10 mouse cellular contexts compared by ENCODE assay signal in the genomic region with DNA sequence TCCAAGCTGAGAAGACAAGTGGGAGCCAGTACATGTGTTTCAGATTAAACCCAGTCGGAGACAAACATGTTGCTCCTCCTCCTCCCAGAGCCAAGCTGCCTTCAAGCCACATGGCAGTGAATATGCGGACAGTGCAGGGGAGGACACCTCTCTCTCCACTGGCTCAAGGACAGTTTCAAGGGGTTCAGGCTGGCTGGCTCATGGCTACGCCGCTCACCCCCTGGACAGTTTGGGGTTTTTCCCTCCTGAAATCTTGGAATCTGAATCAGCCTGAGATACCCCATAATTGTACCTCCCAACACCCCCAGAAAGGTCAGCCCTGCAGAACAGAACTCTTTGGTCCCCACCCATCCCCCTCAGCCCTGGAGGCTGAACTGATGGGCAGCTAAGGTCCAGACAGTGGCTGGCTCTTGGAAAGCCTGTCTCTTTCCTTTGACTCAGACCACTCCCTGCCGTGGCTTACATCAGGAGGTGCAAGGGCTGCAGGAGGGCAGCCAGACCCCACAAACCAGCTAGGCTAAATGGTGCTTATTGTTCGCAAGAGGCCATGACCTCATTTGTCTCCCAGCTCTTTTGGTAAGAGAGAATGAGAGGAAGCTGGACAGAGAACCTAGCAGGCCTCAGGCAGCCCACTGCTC. TPM values are rescaled to one million over a fixed set of nuclear protein-coding genes. Genes with fewer than 3 reads are reported as not detected.
DNase-seq lines count a peak whose midpoint lies in the region; ATAC-seq and TF ChIP-seq lines count a peak whose summit lies in the region.
"Had no signal": no experiment of that assay in that cellular context is flagged by ENCODE, and none has a peak within 500 bp of the region (broad histone marks: within the 10 kb centered on the region; RNA-seq: fewer than 3 reads in every experiment).

No protein-coding gene starts in this region.

- no peak overlapping the region for H3K9ac ChIP-seq in forebrain, embryonic 14.5 days (ENCODE audit: low read length)
- peak overlapping the region; percentile 1 for H3K9ac ChIP-seq in heart, embryonic 11.5 days (ENCODE audit: low read depth, low read length)
- H3K9ac ChIP-seq in liver, embryonic 12.5 days: peak overlapping the region; percentile 54

- H3K4me1 ChIP-seq in forebrain, embryonic 10.5 days: peaks cover 31% of the 10 kb centered on the region
- no peaks in the 10 kb centered on the region for H3K4me1 ChIP-seq in forebrain, embryonic 14.5 days (ENCODE audit: control insufficient read depth, insufficient read depth, low read length)
- H3K4me1 ChIP-seq in E14TG2a.4 (replicated peaks; ENCODE audit: low read depth, low read length): peaks cover 34% of the 10 kb centered on the region
- H3K4me1 ChIP-seq in heart, embryonic 11.5 days (ENCODE audit: control insufficient read depth, insufficient read depth, low read length): peaks cover 7% of the 10 kb centered on the region; the same call in 1 of the 2 replicates
- H3K4me1 ChIP-seq in liver, embryonic 12.5 days: 0 out of 2 replicates have a peak, but pooled peaks cover 4% of the 10 kb centered on the region

- DNase-seq in forebrain, embryonic 10.5 days (ENCODE audit: extremely low spot score, low spot score): peak; percentile 35
- no peak for DNase-seq in forebrain, embryonic 14.5 days (ENCODE audit: low spot score)
- no peak for DNase-seq in spleen, adult 12 weeks (ENCODE audit: low spot score)
- DNase-seq in right cerebral cortex, adult 18-20 months: no peak

- no peaks in the 10 kb centered on the region for H3K9me3 ChIP-seq in forebrain, embryonic 10.5 days
- no peaks in the 10 kb centered on the region for H3K9me3 ChIP-seq in forebrain, embryonic 14.5 days (replicated peaks; ENCODE audit: control insufficient read depth, low read length)
- no peaks in the 10 kb centered on the region for H3K9me3 ChIP-seq in E14TG2a.4 (ENCODE audit: low read length)
- H3K9me3 ChIP-seq in heart, embryonic 11.5 days (replicated peaks; ENCODE audit: control insufficient read depth, low read length): no peaks in the 10 kb centered on the region
- H3K9me3 ChIP-seq in liver, embryonic 12.5 days (replicated peaks): no peaks in the 10 kb centered on the region

- peak overlapping the region; percentile 83 for H3K27ac ChIP-seq in forebrain, embryonic 10.5 days
- H3K27ac ChIP-seq in forebrain, embryonic 14.5 days (ENCODE audit: low read depth, low read length): no peak overlapping the region
- peak overlapping the region; percentile 41; the same call in 1 of the 2 replicates for H3K27ac ChIP-seq in heart, embryonic 11.5 days (ENCODE audit: low read depth, low read length)
- H3K27ac ChIP-seq in liver, embryonic 12.5 days: peak overlapping the region; percentile 58; the same call in 1 of the 2 replicates

- no peaks in the 10 kb centered on the region for H3K27me3 ChIP-seq in forebrain, embryonic 10.5 days (ENCODE audit: poor library complexity, severe bottlenecking)
- no peaks in the 10 kb centered on the region for H3K27me3 ChIP-seq in forebrain, embryonic 14.5 days (replicated peaks; ENCODE audit: control insufficient read depth, insufficient read depth, low read length)
- H3K27me3 ChIP-seq in E14TG2a.4 (ENCODE audit: insufficient read depth, low read length): peaks cover 30% of the 10 kb centered on the region
- H3K27me3 ChIP-seq in heart, embryonic 11.5 days (ENCODE audit: control insufficient read depth, insufficient read depth, low read length): no peaks in the 10 kb centered on the region
- H3K27me3 ChIP-seq in liver, embryonic 12.5 days (replicated peaks): peaks cover 7% of the 10 kb centered on the region; the same call in 1 of the 2 replicates

- peaks cover 4% of the 10 kb centered on the region; the same call in 1 of the 2 replicates for H3K36me3 ChIP-seq in forebrain, embryonic 10.5 days (replicated peaks)
- H3K36me3 ChIP-seq in forebrain, embryonic 14.5 days (ENCODE audit: control insufficient read depth, insufficient read depth, low read length): no peaks in the 10 kb centered on the region
- no peaks in the 10 kb centered on the region for H3K36me3 ChIP-seq in E14TG2a.4 (ENCODE audit: insufficient read depth, low read length)
- no peaks in the 10 kb centered on the region for H3K36me3 ChIP-seq in heart, embryonic 11.5 days (ENCODE audit: control insufficient read depth, insufficient read depth, low read length)
- peaks cover 5% of the 10 kb centered on the region; the same call in 1 of the 2 replicates for H3K36me3 ChIP-seq in liver, embryonic 12.5 days

- no peak overlapping the region for H3K4me2 ChIP-seq in forebrain, embryonic 14.5 days (ENCODE audit: low read length)
- peak overlapping the region; percentile 42 for H3K4me2 ChIP-seq in heart, embryonic 11.5 days
- H3K4me2 ChIP-seq in liver, embryonic 12.5 days: peak overlapping the region; percentile 50

- peak overlapping the region; percentile 49 for H3K4me3 ChIP-seq in forebrain, embryonic 10.5 days
- no peak overlapping the region for H3K4me3 ChIP-seq in forebrain, embryonic 14.5 days (ENCODE audit: low read depth, low read length)
- H3K4me3 ChIP-seq in E14TG2a.4 (replicated peaks; ENCODE audit: low read length): peak overlapping the region; percentile 17; the same call in 1 of the 2 replicates
- peak overlapping the region; percentile 16 for H3K4me3 ChIP-seq in heart, embryonic 11.5 days (ENCODE audit: low read depth, low read length)
- H3K4me3 ChIP-seq in liver, embryonic 12.5 days: peak overlapping the region; percentile 47

- no peak for TF ChIP-seq CTCF in E14TG2a.4 (conservative IDR thresholded peaks at IDR 0.05; ENCODE audit: low read length)

- WGBS in forebrain, embryonic 10.5 days: 42% methylated on average over 6 of the region's 6 CpGs
- 52% methylated on average over 6 of the region's 6 CpGs for WGBS in forebrain, embryonic 14.5 days
- 51% methylated on average over 6 of the region's 6 CpGs for WGBS in heart, embryonic 11.5 days (ENCODE audit: insufficient replicate concordance)
- 56% methylated on average over 6 of the region's 6 CpGs for WGBS in liver, embryonic 12.5 days (ENCODE audit: insufficient replicate concordance)

- no peak for ATAC-seq in forebrain, embryonic 14.5 days
- ATAC-seq in heart, embryonic 11.5 days (replicated peaks; ENCODE audit: insufficient number of reproducible peaks, low FRiP score, low TSS enrichment): no peak; the same call in 1 of the 2 replicates
- no peak for ATAC-seq in liver, embryonic 12.5 days
- no peak for ATAC-seq in granulocyte monocyte progenitor cell, adult 5-6 weeks (replicated peaks; ENCODE audit: poor library complexity, severe bottlenecking)

RNA-seq across cellular contexts. Expression of gene Serpinf1, which starts 1.0 kb away (rescaled TPM):
- 105 and 108 TPM in 2 replicates for polyA plus RNA-seq in forebrain, embryonic 10.5 days (2016; fragmentation: Nextera tagmentation; extraction: Ambion mirVana)
- 23.6 and 35.0 TPM in 2 replicates for polyA plus RNA-seq in forebrain, embryonic 14.5 days (2014; fragmentation: Nextera tagmentation; extraction: Ambion mirVana)
- polyA plus RNA-seq in heart, embryonic 11.5 days (2014; fragmentation: Nextera tagmentation; extraction: Ambion mirVana): 50.9 and 55.1 TPM in 2 replicates
- 158 and 172 TPM in 2 replicates for polyA plus RNA-seq in liver, embryonic 12.5 days (2016; fragmentation: Nextera tagmentation; extraction: Ambion mirVana)
- total RNA-seq in granulocyte monocyte progenitor cell, adult 5-6 weeks (2014; fragmentation: Nextera tagmentation): 117 and 157 TPM in 2 replicates
- 77.7 and 84.8 TPM in 2 replicates for total RNA-seq in granulocyte monocyte progenitor cell, adult 5-6 weeks (2017)
- total RNA-seq: neutrophil, adult 5-6 weeks had no signal

RNA-seq across cellular contexts. Expression of gene Serpinf2, which starts 17.9 kb away (rescaled TPM):
- polyA plus RNA-seq in forebrain, embryonic 10.5 days (2016; fragmentation: Nextera tagmentation; extraction: Ambion mirVana): 0.06 TPM in 1 of 2 replicates, not detected in the other
- polyA plus RNA-seq in forebrain, embryonic 14.5 days (2014; fragmentation: Nextera tagmentation; extraction: Ambion mirVana): not detected in 2 replicates
- 2.4 and 5.4 TPM in 2 replicates for polyA plus RNA-seq in heart, embryonic 11.5 days (2014; fragmentation: Nextera tagmentation; extraction: Ambion mirVana)
- 351 and 375 TPM in 2 replicates for polyA plus RNA-seq in liver, embryonic 12.5 days (2016; fragmentation: Nextera tagmentation; extraction: Ambion mirVana)
- not detected in 2 replicates for total RNA-seq in granulocyte monocyte progenitor cell, adult 5-6 weeks (2014; fragmentation: Nextera tagmentation)
- total RNA-seq in granulocyte monocyte progenitor cell, adult 5-6 weeks (2017): not detected in 2 replicates
- total RNA-seq: hematopoietic stem cell, adult 5-6 weeks had no signal

RNA-seq across cellular contexts. Expression of gene Wdr81, which starts 33.0 kb away (rescaled TPM):
- polyA plus RNA-seq in forebrain, embryonic 10.5 days (2016; fragmentation: Nextera tagmentation; extraction: Ambion mirVana): 5.8 and 6.4 TPM in 2 replicates
- polyA plus RNA-seq in forebrain, embryonic 14.5 days (2014; fragmentation: Nextera tagmentation; extraction: Ambion mirVana): 4.9 and 6.9 TPM in 2 replicates
- polyA plus RNA-seq in heart, embryonic 11.5 days (2014; fragmentation: Nextera tagmentation; extraction: Ambion mirVana): 3.6 and 4.0 TPM in 2 replicates
- polyA plus RNA-seq in liver, embryonic 12.5 days (2016; fragmentation: Nextera tagmentation; extraction: Ambion mirVana): 24.8 and 25.0 TPM in 2 replicates
- 10.2 and 15.6 TPM in 2 replicates for total RNA-seq in granulocyte monocyte progenitor cell, adult 5-6 weeks (2014; fragmentation: Nextera tagmentation)
- total RNA-seq in granulocyte monocyte progenitor cell, adult 5-6 weeks (2017): 4.4 and 5.1 TPM in 2 replicates

RNA-seq across cellular contexts. Expression of gene Tlcd2, which starts 40.0 kb away (rescaled TPM):
- polyA plus RNA-seq in forebrain, embryonic 10.5 days (2016; fragmentation: Nextera tagmentation; extraction: Ambion mirVana): 8.5 and 9.7 TPM in 2 replicates
- polyA plus RNA-seq in forebrain, embryonic 14.5 days (2014; fragmentation: Nextera tagmentation; extraction: Ambion mirVana): 0.94 and 1.3 TPM in 2 replicates
- polyA plus RNA-seq in heart, embryonic 11.5 days (2014; fragmentation: Nextera tagmentation; extraction: Ambion mirVana): 14.4 and 16.1 TPM in 2 replicates
- polyA plus RNA-seq in liver, embryonic 12.5 days (2016; fragmentation: Nextera tagmentation; extraction: Ambion mirVana): 19.6 and 21.4 TPM in 2 replicates
- 12.1 and 30.0 TPM in 2 replicates for total RNA-seq in granulocyte monocyte progenitor cell, adult 5-6 weeks (2014; fragmentation: Nextera tagmentation)
- 14.1 and 23.2 TPM in 2 replicates for total RNA-seq in granulocyte monocyte progenitor cell, adult 5-6 weeks (2017)

Comparison
In these comparisons a context has a peak if more than half of its experiments do, and no peak if none do; other contexts are left out.
1. RNA of gene Serpinf2, which starts 17.9 kb away (polyA plus RNA-seq): 351 to 375 TPM in liver, embryonic 12.5 days; 2.4 to 5.4 TPM in heart, embryonic 11.5 days, 0.06 TPM in forebrain, embryonic 10.5 days and not detected in forebrain, embryonic 14.5 days; every median in the first group is over 10 times any median in the second.